Mouse (Mus musculus) stomach, postnatal 0 days (tissue): ENCODE measurements around the gene Nr6a1.

Experiments
- CTCF ChIP-seq: IDR thresholded peaks from 2 replicates; pipeline ENCODE4 v1.5.1; 2016; ENCODE audit warnings: antibody characterized with exemption, low read depth, mild to moderate bottlenecking, moderate library complexity
- EP300 ChIP-seq: optimal IDR thresholded peaks from 2 replicates; pipeline ENCODE3; 2016; ENCODE audit warnings: antibody characterized with exemption

GRCm38 (mm10) chr2:38851797-38852196 lies 75.7 kb downstream of the Nr6a1 start:
- no peak for TF ChIP-seq CTCF
- no peak for TF ChIP-seq EP300
